Mouse (Mus musculus) liver, postnatal 0 days (tissue): ENCODE measurements around the gene 6430571L13Rik. TPM values are rescaled to one million over a fixed set of nuclear protein-coding genes. Genes with fewer than 3 reads are reported as not detected.

Experiments
- ATAC-seq: fragments of 200-750 bp; cut with Nextera tagmentation; 2 replicates; pipeline ENCODE4 v1.8.0; 2017; ENCODE audit warnings: mild to moderate bottlenecking, moderate library complexity
- DNase-seq: peaks from one replicate; pipeline ENCODE4 v3.0.0-alpha.2; 2016
- H3K27ac ChIP-seq: fragments of 300-500 bp; sonication (generic); 2 replicates; pipeline ENCODE4 v1.5.1; 2014; ENCODE audit warnings: antibody characterized with exemption, moderate library complexity, mild to moderate bottlenecking, low read depth
- H3K27me3 ChIP-seq: fragments of 300-500 bp; sonication (generic); 2 replicates; pipeline ENCODE4 v1.6.1; 2014; ENCODE audit warnings: low read length, control low read depth, mixed read lengths; ENCODE audit not compliant: insufficient read depth
- H3K36me3 ChIP-seq: fragments of 300-500 bp; sonication (generic); replicated peaks from 2 replicates; pipeline ENCODE4 v1.6.1; 2014; ENCODE audit warnings: mild to moderate bottlenecking, control low read depth, low read length, moderate library complexity, mixed read lengths; ENCODE audit not compliant: insufficient read depth
- H3K4me1 ChIP-seq: fragments of 300-500 bp; sonication (generic); 2 replicates; pipeline ENCODE4 v1.6.1; 2014; ENCODE audit warnings: antibody characterized with exemption, mild to moderate bottlenecking, control low read depth; ENCODE audit not compliant: insufficient read depth
- H3K4me2 ChIP-seq: fragments of 300-500 bp; sonication (generic); 2 replicates; pipeline ENCODE4 v1.6.1; 2014; ENCODE audit warnings: low read depth, mild to moderate bottlenecking, low read length, moderate library complexity, mixed read lengths
- H3K4me3 ChIP-seq: fragments of 300-500 bp; sonication (generic); 2 replicates; pipeline ENCODE4 v1.5.1; 2014; ENCODE audit warnings: low read depth, low read length
- H3K9ac ChIP-seq: fragments of 300-500 bp; sonication (generic); replicated peaks from 2 replicates; pipeline ENCODE4 v1.6.1; 2014; ENCODE audit warnings: mild to moderate bottlenecking, moderate library complexity
- H3K9me3 ChIP-seq: fragments of 300-500 bp; sonication (generic); 2 replicates; pipeline ENCODE4 v1.6.1; 2016; ENCODE audit warnings: mild to moderate bottlenecking, control low read depth, low read length, mixed read lengths
- CTCF ChIP-seq: sonication (generic); IDR thresholded peaks from 2 replicates; pipeline ENCODE4 v1.5.1; 2016; ENCODE audit warnings: antibody characterized with exemption, low read depth
- EP300 ChIP-seq: IDR thresholded peaks from 2 replicates; pipeline ENCODE4 v1.6.1; 2016; ENCODE audit warnings: antibody characterized with exemption, low read depth, mild to moderate bottlenecking
- WGBS: fragments of 180-500 bp; shearing (Covaris S2); extraction: QIAGEN DNeasy Blood & Tissue Kit; methylation state at CpG from one replicate; pipeline ENCODE4 v1.1.7; 2014; ENCODE audit not compliant: insufficient replicate concordance; 5-methylcytosine and 5-hydroxymethylcytosine counted together
- polyA plus RNA-seq: library from polyadenylated mRNA; unstranded; fragments of >200 nt; fragmentation: Nextera tagmentation; extraction: Ambion mirVana; gene quantifications from 2 replicates; pipeline ENCODE4 v1.2.1, GENCODE M21; 2015

6430571L13Rik gene
- polyA plus RNA-seq, 1 experiment from 2014 or later: 0.14 TPM

GRCm38 (mm10) chr9:107354826-107355225 lies 14.4 kb downstream of the 6430571L13Rik start:
- DNase-seq (no peak), ATAC-seq (no peak)
- TF ChIP-seq EP300 (no peak), CTCF (no peak)
- Histone ChIP-seq H3K36me3 (no peaks in the 10 kb centered on the region), H3K4me1 (no peaks in the 10 kb centered on the region), H3K4me3 (no peak overlapping the region), H3K4me2 (no peak overlapping the region), H3K27ac (no peak overlapping the region), H3K9me3 (no peaks in the 10 kb centered on the region), H3K27me3 (0 out of 2 replicates have a peak, but pooled peaks cover 11% of the 10 kb centered on the region), H3K9ac (no peak overlapping the region)
- 56% methylated on average over 1 of the region's 1 CpGs for WGBS

- Histone ChIP-seq H3K36me3 (no peaks in the 10 kb centered on the region), H3K9ac (no peak overlapping the region), H3K27me3 (0 out of 2 replicates have a peak, but pooled peaks cover 11% of the 10 kb centered on the region), H3K4me3 (no peak overlapping the region), H3K4me1 (peaks cover 2% of the 10 kb centered on the region; the same call in 1 of the 2 replicates), H3K4me2 (no peak overlapping the region), H3K9me3 (no peaks in the 10 kb centered on the region), H3K27ac (no peak overlapping the region)
- DNase-seq: peak; percentile 73
- peak; percentile 76 for TF ChIP-seq CTCF
- no peak for TF ChIP-seq EP300
- WGBS: 45% methylated on average over 7 of the region's 7 CpGs
- peak; percentile 43; the same call in 1 of the 2 replicates for ATAC-seq
These were observed 15.7 kb downstream of the 6430571L13Rik start for GRCm38 (mm10) chr9:107355870-107356765.

- ATAC-seq: no peak
- Histone ChIP-seq H3K36me3 (no peaks in the 10 kb centered on the region), H3K9me3 (no peaks in the 10 kb centered on the region), H3K4me3 (no peak overlapping the region), H3K27me3 (0 out of 2 replicates have a peak, but pooled peaks cover 11% of the 10 kb centered on the region), H3K9ac (no peak overlapping the region), H3K4me2 (no peak overlapping the region), H3K27ac (no peak overlapping the region), H3K4me1 (peaks cover 2% of the 10 kb centered on the region; the same call in 1 of the 2 replicates)
- TF ChIP-seq EP300 (no peak), CTCF (peak; percentile 97)
- 22% methylated on average over 5 of the region's 5 CpGs for WGBS
- peak; percentile 87 for DNase-seq
These were observed 17.2 kb downstream of the 6430571L13Rik start for GRCm38 (mm10) chr9:107357651-107358050.

GRCm38 (mm10) chr9:107360989-107361388 lies 20.6 kb downstream of the 6430571L13Rik start:
- H3K4me2 ChIP-seq: no peak overlapping the region
- 14% methylated on average over 3 of the region's 3 CpGs for WGBS
- H3K4me3 ChIP-seq: no peak overlapping the region
- H3K9me3 ChIP-seq: no peaks in the 10 kb centered on the region
- H3K27ac ChIP-seq: no peak overlapping the region
- ATAC-seq (no peak), DNase-seq (no peak)
- H3K4me1 ChIP-seq: peaks cover 2% of the 10 kb centered on the region; the same call in 1 of the 2 replicates
- H3K9ac ChIP-seq: no peak overlapping the region
- no peak for TF ChIP-seq EP300
- H3K36me3 ChIP-seq: no peaks in the 10 kb centered on the region
- 0 out of 2 replicates have a peak, but pooled peaks cover 11% of the 10 kb centered on the region for H3K27me3 ChIP-seq

GRCm38 (mm10) chr9:107366644-107367043 lies 26.2 kb downstream of the 6430571L13Rik start:
- ATAC-seq: no peak
- Histone ChIP-seq H3K27me3 (0 out of 2 replicates have a peak, but pooled peaks cover 6% of the 10 kb centered on the region), H3K4me2 (no peak overlapping the region), H3K9ac (no peak overlapping the region), H3K27ac (no peak overlapping the region), H3K9me3 (no peaks in the 10 kb centered on the region), H3K4me3 (no peak overlapping the region), H3K4me1 (peaks cover 22% of the 10 kb centered on the region), H3K36me3 (no peaks in the 10 kb centered on the region)
- DNase-seq: peak; percentile 78
- TF ChIP-seq CTCF (peak; percentile 95), EP300 (no peak)
- WGBS: 3% methylated on average over 3 of the region's 3 CpGs

GRCm38 (mm10) chr9:107368302-107368701 lies 27.9 kb downstream of the 6430571L13Rik start:
- WGBS: 63% methylated on average over 1 of the region's 1 CpGs
- Histone ChIP-seq H3K4me1 (peaks cover 27% of the 10 kb centered on the region), H3K27ac (peak overlapping the region; percentile 48; the same call in 1 of the 2 replicates)

More at GRCm38 (mm10) chr9:107368302-107368701, 27.9 kb downstream of the 6430571L13Rik start:
- TF ChIP-seq CTCF (no peak), EP300 (no peak)
- DNase-seq (no peak), ATAC-seq (peak; percentile 10; the same call in 1 of the 2 replicates)
- Histone ChIP-seq H3K4me2 (no peak overlapping the region), H3K27me3 (0 out of 2 replicates have a peak, but pooled peaks cover 3% of the 10 kb centered on the region), H3K9me3 (no peaks in the 10 kb centered on the region), H3K9ac (no peak overlapping the region), H3K4me3 (no peak overlapping the region), H3K36me3 (no peaks in the 10 kb centered on the region)
